Mouse (Mus musculus): ENCODE measurements at regions not wholly inside any gene's neighbourhood (a gene's known extent, or its start where the extent isn't known, plus 50 kb on each side); places are given as distances from the start of the nearest gene placed in this dataset.

DNA sequence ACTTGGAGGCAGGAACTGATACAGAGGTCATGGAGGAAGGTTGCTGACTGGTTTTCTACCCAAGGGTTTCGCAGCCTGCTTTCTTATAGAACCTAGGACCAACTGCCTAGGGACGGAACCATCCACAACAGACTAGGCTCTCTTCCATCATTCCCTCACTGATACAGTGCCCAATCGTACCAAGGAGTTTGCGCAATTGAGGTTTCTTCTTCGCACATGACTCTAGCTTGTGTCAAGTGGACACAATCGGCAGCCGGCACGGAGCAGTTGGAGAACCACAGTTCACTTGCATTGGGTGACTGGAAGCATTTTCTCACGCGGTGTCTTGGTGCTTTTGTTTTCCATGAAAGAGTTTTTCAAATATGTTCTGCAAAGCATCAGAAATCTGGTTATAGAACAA lies 149.1 kb upstream of the Dyrk2 start:
- H3K4me3 ChIP-seq (ENCODE audit: low read depth, low read length): no peak overlapping the region
- no peak for TF ChIP-seq CTCF (IDR thresholded peaks at IDR 0.05; ENCODE audit: extremely low read depth, insufficient read length, insufficient replicate concordance, low read depth, low read length)
- H3K4me1 ChIP-seq (ENCODE audit: control insufficient read depth, insufficient read depth, insufficient read length, low read length): peaks cover 2% of the 10 kb centered on the region; the same call in 1 of the 2 replicates
- WGBS: 97% methylated on average over 10 of the region's 10 CpGs
- H3K27ac ChIP-seq (ENCODE audit: insufficient read depth, low read depth, low read length): no peak overlapping the region
- H3K36me3 ChIP-seq (ENCODE audit: control insufficient read depth, insufficient read depth, low read length): no peaks in the 10 kb centered on the region
- no peaks in the 10 kb centered on the region for H3K27me3 ChIP-seq (ENCODE audit: control insufficient read depth, insufficient read depth, low read length)

DNA sequence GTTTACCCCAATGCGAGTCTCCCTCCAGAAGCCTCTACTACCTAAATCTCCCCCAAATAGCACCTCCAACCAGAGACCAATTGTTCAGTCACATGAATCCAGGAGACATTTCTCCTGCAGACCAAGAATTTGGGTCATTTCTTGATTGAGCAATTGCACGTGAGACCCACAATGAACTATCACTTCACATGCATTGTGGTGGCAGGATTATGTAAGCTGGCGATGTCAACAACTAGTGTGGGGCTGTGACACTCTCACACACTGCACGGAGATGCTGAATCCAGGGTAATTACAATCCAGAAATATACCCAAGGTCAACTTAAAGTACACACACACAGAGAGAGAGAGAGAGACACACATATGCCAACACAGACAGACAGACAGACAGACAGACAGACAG lies 148.5 kb upstream of the Dyrk2 start:
- no peak for TF ChIP-seq CTCF (IDR thresholded peaks at IDR 0.05; ENCODE audit: extremely low read depth, insufficient read length, insufficient replicate concordance, low read depth, low read length)
- Histone ChIP-seq H3K4me3 (ENCODE audit: low read depth, low read length) (no peak overlapping the region), H3K36me3 (ENCODE audit: control insufficient read depth, insufficient read depth, low read length) (no peaks in the 10 kb centered on the region), H3K27me3 (ENCODE audit: control insufficient read depth, insufficient read depth, low read length) (no peaks in the 10 kb centered on the region), H3K27ac (ENCODE audit: insufficient read depth, low read depth, low read length) (no peak overlapping the region), H3K4me1 (ENCODE audit: control insufficient read depth, insufficient read depth, insufficient read length, low read length) (no peaks in the 10 kb centered on the region)
- WGBS: 85% methylated on average over 4 of the region's 4 CpGs

DNA sequence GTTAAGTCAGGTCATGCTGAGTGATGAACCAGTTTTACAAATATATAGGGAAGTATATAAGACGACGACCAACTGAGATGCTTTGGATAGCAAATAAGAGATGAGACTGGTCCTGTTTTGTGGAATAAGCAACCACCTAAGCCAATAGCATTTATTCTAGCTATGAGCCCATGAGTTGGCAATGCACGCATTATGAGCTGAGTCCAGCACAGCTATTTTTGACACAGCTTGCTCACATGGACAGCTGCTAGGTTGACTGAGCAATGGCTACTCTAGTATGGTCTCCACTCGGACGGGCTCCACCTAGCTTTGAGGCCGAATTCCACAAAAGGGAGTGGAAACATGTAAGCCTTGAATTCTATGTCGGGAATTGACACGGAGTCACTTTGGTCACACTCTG lies 146.1 kb upstream of the Dyrk2 start:
- Histone ChIP-seq H3K4me1 (ENCODE audit: control insufficient read depth, insufficient read depth, insufficient read length, low read length) (peaks cover 5% of the 10 kb centered on the region; the same call in 1 of the 2 replicates), H3K27me3 (ENCODE audit: control insufficient read depth, insufficient read depth, low read length) (no peaks in the 10 kb centered on the region), H3K36me3 (ENCODE audit: control insufficient read depth, insufficient read depth, low read length) (no peaks in the 10 kb centered on the region), H3K4me3 (ENCODE audit: low read depth, low read length) (no peak overlapping the region), H3K27ac (ENCODE audit: insufficient read depth, low read depth, low read length) (no peak overlapping the region)
- WGBS: 90% methylated on average over 8 of the region's 8 CpGs
- no peak for TF ChIP-seq POLR2A (IDR thresholded peaks at IDR 0.05; ENCODE audit: low read depth, low read length)
- no peak for TF ChIP-seq CTCF (IDR thresholded peaks at IDR 0.05; ENCODE audit: extremely low read depth, insufficient read length, insufficient replicate concordance, low read depth, low read length)

DNA sequence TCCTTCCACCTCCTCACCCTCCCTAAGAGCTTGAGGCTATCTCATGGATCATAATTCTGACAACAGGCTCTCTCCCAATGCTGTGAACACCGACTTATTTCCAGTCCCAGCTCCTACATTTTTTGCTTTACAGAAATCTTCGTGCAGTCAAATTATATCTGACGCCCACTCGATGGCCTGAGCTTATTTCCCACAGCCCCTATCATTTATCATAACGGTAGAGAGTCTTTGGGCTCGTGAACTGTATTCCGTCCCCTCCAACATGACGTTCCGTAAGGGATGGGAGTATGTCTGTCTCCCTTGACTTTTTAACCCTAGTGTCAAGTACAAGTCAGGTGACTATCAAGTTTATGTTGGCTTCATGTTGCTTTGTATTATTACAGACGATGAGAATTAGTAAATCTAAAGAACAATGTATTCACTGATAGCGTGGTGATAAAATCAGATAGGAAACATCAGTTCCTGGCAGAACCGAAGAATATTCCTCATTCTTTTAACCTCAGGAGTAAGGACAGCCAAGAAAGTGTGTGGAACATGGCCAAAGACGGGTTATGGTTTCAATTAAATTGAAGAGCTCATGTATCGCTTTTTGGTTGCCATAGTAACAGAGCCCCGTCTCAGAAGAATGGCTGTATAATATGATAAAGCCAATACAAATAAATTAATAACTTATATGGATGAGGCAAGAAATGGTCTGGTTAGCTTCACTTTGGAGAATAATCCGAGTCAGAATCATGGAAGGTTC lies 145.5 kb upstream of the Dyrk2 start:
- 79% methylated on average over 16 of the region's 16 CpGs for WGBS

DNA sequence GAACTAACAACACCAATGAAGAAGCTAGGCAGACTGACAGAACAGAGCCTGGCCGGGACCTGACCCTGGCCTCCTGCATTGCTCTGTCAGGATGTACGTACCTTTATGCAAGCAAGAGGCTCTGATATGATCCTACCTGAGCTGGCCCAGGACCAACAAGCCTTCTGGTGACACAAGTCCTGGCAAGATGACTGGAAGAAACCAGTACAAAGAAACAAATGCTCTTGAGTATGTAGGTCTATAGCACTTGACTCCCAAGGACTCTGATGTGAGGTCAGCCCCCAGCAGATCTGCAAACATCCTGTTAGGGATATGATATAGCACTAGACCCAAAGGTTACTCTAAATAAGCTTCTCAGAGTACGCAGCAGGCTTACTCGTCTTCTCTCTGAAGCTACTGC lies 144.7 kb upstream of the Dyrk2 start:
- Histone ChIP-seq H3K27ac (ENCODE audit: insufficient read depth, low read depth, low read length) (no peak overlapping the region), H3K27me3 (ENCODE audit: control insufficient read depth, insufficient read depth, low read length) (no peaks in the 10 kb centered on the region), H3K4me3 (ENCODE audit: low read depth, low read length) (no peak overlapping the region), H3K36me3 (ENCODE audit: control insufficient read depth, insufficient read depth, low read length) (no peaks in the 10 kb centered on the region), H3K4me1 (ENCODE audit: control insufficient read depth, insufficient read depth, insufficient read length, low read length) (peaks cover 12% of the 10 kb centered on the region; the same call in 1 of the 2 replicates)
- TF ChIP-seq POLR2A (IDR thresholded peaks at IDR 0.05; ENCODE audit: low read depth, low read length): no peak
- no peak for TF ChIP-seq CTCF (IDR thresholded peaks at IDR 0.05; ENCODE audit: extremely low read depth, insufficient read length, insufficient replicate concordance, low read depth, low read length)
- 88% methylated on average over 4 of the region's 4 CpGs for WGBS

More for the DNA sequence above, 145.5 kb upstream of the Dyrk2 start:
- TF ChIP-seq POLR2A (IDR thresholded peaks at IDR 0.05; ENCODE audit: low read depth, low read length) (no peak), CTCF (IDR thresholded peaks at IDR 0.05; ENCODE audit: extremely low read depth, insufficient read length, insufficient replicate concordance, low read depth, low read length) (no peak)
- Histone ChIP-seq H3K27ac (ENCODE audit: insufficient read depth, low read depth, low read length) (no peak overlapping the region), H3K4me3 (ENCODE audit: low read depth, low read length) (no peak overlapping the region), H3K36me3 (ENCODE audit: control insufficient read depth, insufficient read depth, low read length) (no peaks in the 10 kb centered on the region), H3K4me1 (ENCODE audit: control insufficient read depth, insufficient read depth, insufficient read length, low read length) (peaks cover 8% of the 10 kb centered on the region; the same call in 1 of the 2 replicates), H3K27me3 (ENCODE audit: control insufficient read depth, insufficient read depth, low read length) (no peaks in the 10 kb centered on the region)

DNA sequence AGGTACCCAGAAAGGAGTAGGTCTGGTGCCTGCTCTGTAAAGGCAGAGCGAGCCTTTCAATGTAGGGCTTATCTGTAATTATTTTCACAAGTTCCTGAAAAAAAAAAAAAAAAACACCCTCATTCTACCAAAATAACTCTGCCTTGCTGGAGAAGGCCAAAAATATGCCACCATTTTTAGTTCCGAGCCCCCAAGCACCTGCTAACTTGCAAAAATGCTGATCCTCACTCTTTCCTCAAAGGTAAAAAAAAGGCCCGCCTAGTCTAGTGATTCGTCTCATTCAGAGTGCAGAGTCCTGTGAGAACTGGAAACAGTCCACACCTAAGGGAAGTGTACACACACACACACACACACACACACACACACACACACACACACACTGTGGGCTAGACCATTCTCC lies 143.7 kb upstream of the Dyrk2 start:
- no peaks in the 10 kb centered on the region for H3K36me3 ChIP-seq (ENCODE audit: control insufficient read depth, insufficient read depth, low read length)
- no peak overlapping the region for H3K4me3 ChIP-seq (ENCODE audit: low read depth, low read length)
- 71% methylated on average over 4 of the region's 4 CpGs for WGBS
- no peak for TF ChIP-seq POLR2A (IDR thresholded peaks at IDR 0.05; ENCODE audit: low read depth, low read length)
- no peak for TF ChIP-seq CTCF (IDR thresholded peaks at IDR 0.05; ENCODE audit: extremely low read depth, insufficient read length, insufficient replicate concordance, low read depth, low read length)
- peaks cover 14% of the 10 kb centered on the region; the same call in 1 of the 2 replicates for H3K4me1 ChIP-seq (ENCODE audit: control insufficient read depth, insufficient read depth, insufficient read length, low read length)
- H3K27ac ChIP-seq (ENCODE audit: insufficient read depth, low read depth, low read length): no peak overlapping the region
- no peaks in the 10 kb centered on the region for H3K27me3 ChIP-seq (ENCODE audit: control insufficient read depth, insufficient read depth, low read length)

DNA sequence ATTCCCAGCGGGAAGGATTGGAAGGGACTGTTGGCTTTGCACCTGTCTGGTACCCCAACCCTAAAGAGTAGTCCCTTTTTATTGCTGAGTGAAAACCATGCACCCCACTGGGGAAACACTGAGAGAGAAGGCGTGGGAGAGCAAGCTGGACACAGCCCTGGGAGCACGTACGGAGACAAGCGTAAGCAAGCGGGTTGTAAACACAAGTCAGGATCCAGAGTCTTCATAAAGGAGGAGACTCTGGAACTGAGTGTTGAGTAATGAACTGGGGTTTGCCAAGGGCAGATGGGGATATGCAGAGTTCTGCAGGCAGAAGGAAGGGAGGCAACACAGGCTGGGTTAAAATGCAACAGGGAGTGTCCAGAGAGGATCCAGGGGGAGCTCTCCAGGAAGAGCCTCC lies 141.5 kb upstream of the Dyrk2 start:
- Histone ChIP-seq H3K27ac (ENCODE audit: insufficient read depth, low read depth, low read length) (peak overlapping the region; percentile 70), H3K27me3 (ENCODE audit: control insufficient read depth, insufficient read depth, low read length) (no peaks in the 10 kb centered on the region), H3K4me3 (ENCODE audit: low read depth, low read length) (no peak overlapping the region), H3K36me3 (ENCODE audit: control insufficient read depth, insufficient read depth, low read length) (no peaks in the 10 kb centered on the region), H3K4me1 (ENCODE audit: control insufficient read depth, insufficient read depth, insufficient read length, low read length) (peaks cover 19% of the 10 kb centered on the region; the same call in 1 of the 2 replicates)
- WGBS: 23% methylated on average over 6 of the region's 6 CpGs
- TF ChIP-seq POLR2A (IDR thresholded peaks at IDR 0.05; ENCODE audit: low read depth, low read length): no peak
- no peak for TF ChIP-seq CTCF (IDR thresholded peaks at IDR 0.05; ENCODE audit: extremely low read depth, insufficient read length, insufficient replicate concordance, low read depth, low read length)
